Mouse (Mus musculus): ENCODE results near the gene Hfe2. TPM values are rescaled to one million over a fixed set of nuclear protein-coding genes. Genes with fewer than 3 reads are reported as not detected.

Gene Hfe2
- total RNA-seq, 2 experiments from 2014 or later: 266 to 290 TPM

DNA sequence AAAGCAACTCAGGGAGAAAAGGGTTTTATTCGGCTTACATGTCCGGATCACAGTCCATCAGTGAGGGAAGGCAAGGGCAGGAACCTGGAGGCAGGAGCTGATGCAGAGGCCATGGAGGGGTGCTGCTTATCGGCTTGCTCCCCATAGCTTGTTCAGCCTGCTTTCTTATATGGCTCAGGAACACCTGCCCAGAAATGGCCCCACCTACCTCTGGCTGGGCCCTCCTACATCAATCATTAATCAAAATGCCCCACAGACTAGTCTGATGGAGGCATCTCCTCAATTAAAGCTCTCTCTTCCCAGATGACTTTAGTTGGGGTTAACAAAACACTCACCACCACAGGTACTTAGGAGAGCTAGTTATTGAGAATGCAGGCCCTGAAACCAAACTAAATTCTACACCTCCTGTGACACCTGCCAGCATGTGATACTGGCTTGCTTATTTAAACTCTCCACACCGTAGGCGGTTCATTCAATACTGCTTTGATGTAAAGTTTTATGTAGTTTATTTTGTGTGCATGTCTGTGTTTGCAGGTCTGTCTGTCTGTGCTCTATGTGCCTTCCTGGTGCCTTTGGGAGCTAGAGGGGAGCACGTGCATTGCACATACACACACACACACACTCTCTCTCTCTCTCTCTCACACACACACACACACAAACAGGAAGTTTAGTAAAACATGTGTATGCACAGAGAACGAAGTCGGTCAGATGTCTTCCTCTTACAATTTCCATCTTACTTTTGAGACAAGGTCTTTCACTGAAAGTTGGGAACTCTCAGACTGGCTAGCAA lies 41.9 kb downstream of the Hfe2 start:
- DNase-seq (ENCODE audit: low spot score): no peak
- intact Hi-C loops (cut with DNase I): no loop called here

GRCm38 (mm10) chr3:96568605-96569004 lies 43.6 kb downstream of the Hfe2 start:
- DNase-seq (ENCODE audit: low spot score): no peak
- intact Hi-C loops (cut with DNase I): no loop called here

- intact Hi-C loops (cut with DNase I): no loop called here
- DNase-seq (ENCODE audit: low spot score): no peak
Observed at GRCm38 (mm10) chr3:96569506-96569905, 44.5 kb downstream of the Hfe2 start.

- no peak for DNase-seq (ENCODE audit: low spot score)
- intact Hi-C loops (cut with DNase I): no loop called here
Observed at GRCm38 (mm10) chr3:96569966-96570605, 45.1 kb downstream of the Hfe2 start.

GRCm38 (mm10) chr3:96570643-96571042 lies 45.7 kb downstream of the Hfe2 start:
- intact Hi-C loops (cut with DNase I): no loop called here
- no peak for DNase-seq (ENCODE audit: low spot score)

DNA sequence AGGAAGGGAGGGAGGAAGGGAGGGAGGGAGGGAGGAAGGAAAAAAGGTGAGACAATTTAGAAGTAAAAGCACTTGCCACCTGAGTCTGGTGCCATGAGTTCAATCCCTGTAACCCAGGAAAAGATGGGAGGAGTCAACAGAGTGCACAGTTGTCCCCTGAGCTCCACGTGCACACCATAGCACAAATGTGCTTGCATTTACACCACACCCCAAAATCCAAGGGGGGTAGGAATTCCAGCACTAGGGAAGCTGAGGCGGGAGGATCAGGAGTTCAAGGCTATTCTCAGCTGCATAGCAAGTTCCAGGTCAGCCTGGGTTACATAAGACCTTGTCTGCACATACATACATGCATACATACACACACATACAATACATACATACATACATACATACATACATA lies 46.4 kb downstream of the Hfe2 start:
- intact Hi-C loops (cut with DNase I): no loop called here
- DNase-seq (ENCODE audit: low spot score): no peak

- intact Hi-C loops (cut with DNase I): no loop called here
- no peak for DNase-seq (ENCODE audit: low spot score)
Observed at GRCm38 (mm10) chr3:96571896-96572698, 47.1 kb downstream of the Hfe2 start.

DNA sequence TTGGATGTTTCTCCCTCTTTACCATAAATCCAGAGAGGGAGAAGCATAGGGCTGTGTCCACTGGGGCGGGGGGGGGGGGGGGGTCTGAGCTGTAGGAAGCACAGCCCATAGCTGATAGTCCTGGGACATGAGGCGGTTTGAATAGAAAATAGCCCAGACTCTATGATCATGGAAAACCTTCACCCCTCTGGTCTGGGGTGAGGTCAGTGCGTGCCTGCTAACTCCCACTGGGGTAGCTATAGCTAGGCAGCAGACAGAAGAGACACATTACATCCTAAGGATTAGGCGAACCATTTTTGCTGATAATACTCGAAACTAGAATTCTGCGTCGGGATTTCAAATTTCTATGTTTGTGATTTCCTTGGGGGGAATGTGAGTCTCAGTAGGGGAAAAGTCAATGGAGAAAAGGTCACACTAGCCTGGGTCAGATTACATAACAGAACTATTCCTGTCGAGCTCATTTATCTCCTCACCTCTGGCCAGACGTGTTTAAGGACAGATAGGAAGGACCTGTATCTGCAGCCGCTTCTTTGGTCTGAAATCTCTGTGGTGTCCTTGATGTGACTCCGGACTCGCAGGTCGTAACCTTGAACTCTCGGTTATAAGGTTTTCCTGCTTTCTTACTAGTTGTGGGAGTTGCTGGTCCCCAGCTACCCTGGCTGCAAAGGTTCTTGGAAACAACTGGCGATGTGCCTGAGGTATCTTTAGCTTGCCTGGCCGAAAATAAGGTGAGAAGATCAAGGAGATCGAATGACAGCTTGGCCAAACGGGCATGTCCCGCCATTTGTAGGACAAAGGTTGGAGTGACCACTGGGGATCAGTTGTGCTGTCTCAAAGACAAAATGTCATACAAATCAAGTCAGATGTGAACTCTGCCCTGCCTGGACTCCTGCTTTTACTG lies 48.9 kb downstream of the Hfe2 start:
- DNase-seq (ENCODE audit: low spot score): no peak
- intact Hi-C loops (cut with DNase I): no loop called here

DNA sequence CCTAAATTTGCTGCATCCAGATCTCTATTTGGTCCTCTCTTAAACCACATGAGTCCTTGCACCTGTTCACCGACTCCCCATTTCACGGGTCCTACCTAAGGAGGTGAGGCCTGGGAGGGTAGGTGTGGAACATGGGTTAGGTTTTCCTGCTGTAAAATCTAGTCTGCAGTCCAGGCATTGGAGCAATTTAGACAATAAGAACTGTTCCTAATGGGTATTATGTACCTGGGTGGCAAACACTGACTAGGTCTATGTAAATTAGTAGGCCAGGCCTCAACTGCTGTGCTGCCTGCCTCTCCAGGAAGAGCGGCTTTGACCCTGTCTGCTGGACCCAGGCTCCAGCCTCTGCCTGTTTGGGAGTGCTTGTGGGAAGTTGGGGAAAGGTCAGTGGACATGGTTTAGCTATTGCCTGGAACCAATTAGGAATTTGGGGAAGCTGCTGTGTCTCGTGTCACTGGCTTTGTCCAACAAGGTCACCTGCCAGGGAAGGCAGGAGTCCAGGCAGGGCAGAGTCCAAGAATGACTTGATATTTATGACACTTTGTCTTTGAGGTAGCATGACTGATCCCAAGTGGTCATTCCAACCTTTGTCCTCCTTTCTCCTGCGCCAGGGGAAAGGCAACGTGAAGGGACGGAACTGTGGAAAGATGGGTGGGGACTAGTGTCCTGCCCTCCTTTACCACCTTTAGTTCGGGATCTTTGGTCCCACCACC lies 50.5 kb downstream of the Hfe2 start:
- intact Hi-C loops (cut with DNase I): no loop called here

DNA sequence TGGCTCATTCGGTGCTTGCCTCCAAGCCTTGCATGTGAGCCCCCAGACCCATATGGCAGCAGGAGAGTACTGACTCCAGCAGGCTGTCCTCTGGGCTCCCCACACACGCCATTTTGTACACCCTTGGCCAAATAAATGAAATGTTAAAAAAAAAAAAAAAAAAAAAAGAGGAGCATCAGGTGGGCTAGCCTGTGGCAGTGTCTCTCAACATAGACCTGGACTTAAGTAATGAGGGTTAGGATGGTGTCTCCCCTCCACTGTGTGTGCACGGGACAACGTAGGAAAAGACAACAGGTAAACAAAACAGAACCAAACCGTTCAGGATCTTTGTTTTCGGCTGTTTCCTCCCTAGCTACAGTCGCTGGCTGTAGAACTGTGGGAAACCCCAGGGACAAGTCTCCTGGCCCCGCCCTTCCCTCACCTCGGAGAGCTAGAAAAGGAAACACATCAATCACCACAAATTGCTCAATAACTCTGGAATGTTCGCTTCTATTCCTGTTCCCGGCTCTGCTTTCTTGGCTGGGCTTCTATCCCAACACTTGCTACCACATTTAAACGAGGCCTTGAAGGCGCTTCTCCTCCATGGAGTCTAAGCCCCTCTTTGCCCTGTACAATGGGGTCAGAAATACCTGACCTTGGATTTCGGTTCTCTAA lies 51.2 kb downstream of the Hfe2 start:
- peak; percentile 81 for DNase-seq (ENCODE audit: low spot score)
- intact Hi-C loops (cut with DNase I): loop anchor here (1.0 kb wide), 1 partner anchor 19 kb away; the partner anchor contains the start of gene Txnip

More for the DNA sequence above, 50.5 kb downstream of the Hfe2 start:
- DNase-seq (ENCODE audit: low spot score): no peak

- peak; percentile 95 for DNase-seq (ENCODE audit: low spot score)
- intact Hi-C loops (cut with DNase I): loop anchor here (1.0 kb wide), 1 partner anchor 20 kb away; the partner anchor contains the start of gene Txnip
Observed at GRCm38 (mm10) chr3:96576690-96577541, 51.9 kb downstream of the Hfe2 start, which contains the start of gene Gm16253. Gm16253 (plus strand) TSS chr3:96576984.

DNA sequence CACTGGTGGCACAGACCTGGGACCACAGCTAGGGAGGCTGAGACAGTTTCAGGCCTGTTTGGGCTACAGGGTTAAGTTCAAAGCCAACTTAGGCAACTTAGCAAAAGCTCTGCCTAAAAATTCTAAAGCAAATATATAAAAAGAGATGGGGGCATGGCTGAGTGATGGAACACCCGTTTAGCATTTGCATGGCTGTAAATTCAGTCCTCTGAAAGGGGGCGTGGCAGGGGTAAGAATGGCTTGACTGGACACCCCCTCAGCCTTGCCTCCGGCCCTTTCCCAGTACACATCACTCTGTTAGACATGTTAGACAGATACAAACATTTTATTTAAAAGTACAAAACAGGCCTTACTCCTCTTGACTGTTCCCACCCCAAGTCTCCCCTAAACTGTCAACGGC lies 52.6 kb downstream of the Hfe2 start:
- no peak for DNase-seq (ENCODE audit: low spot score)

More for the DNA sequence above, 52.6 kb downstream of the Hfe2 start:
- intact Hi-C loops (cut with DNase I): no loop called here

Other genes with a start within 250 kb of the Hfe2 start
- gene Fcgr1, start 231.2 kb upstream of the Hfe2 start, total RNA-seq (2021): 1 to 10 TPM in 1 of 2 experiments, under 1 TPM in 1; 0.94 to 1.1 TPM
- gene BC107364, start 72.9 kb upstream of the Hfe2 start, total RNA-seq (2021): not detected
- gene Txnip, start 32.8 kb downstream of the Hfe2 start, total RNA-seq (2021): 100 to 1,000 TPM; 341 to 607 TPM
- gene Gm16253, start 51.8 kb downstream of the Hfe2 start, total RNA-seq (2021): 1 to 10 TPM; 1.1 to 2.1 TPM
- gene Polr3gl, start 69.0 kb downstream of the Hfe2 start, total RNA-seq (2021): 10 to 100 TPM; 25.2 to 25.9 TPM
- gene Ankrd34a, start 71.5 kb downstream of the Hfe2 start, total RNA-seq (2021): 1 to 10 TPM; 1.9 to 2.4 TPM
- 10 to 100 TPM; 25.4 to 27.2 TPM for gene Lix1l, start 76.0 kb downstream of the Hfe2 start, total RNA-seq (2021)
- 10 to 100 TPM; 27.9 to 34.1 TPM for gene Rbm8a, start 104.8 kb downstream of the Hfe2 start, total RNA-seq (2021)
- gene Pex11b, start 110.2 kb downstream of the Hfe2 start, total RNA-seq (2021): 10 to 100 TPM; 30.2 to 32.6 TPM
- gene Gm42957, start 110.3 kb downstream of the Hfe2 start, total RNA-seq (2021): under 1 TPM; 0.14 to 0.16 TPM
- 1 to 10 TPM in 1 of 2 experiments, under 1 TPM in 1; 0.84 to 1.0 TPM for gene Itga10, start 120.4 kb downstream of the Hfe2 start, total RNA-seq (2021)
- under 1 TPM; 0.60 to 0.95 TPM for gene Ankrd35, start 145.0 kb downstream of the Hfe2 start, total RNA-seq (2021)
- 10 to 100 TPM; 14.0 to 17.5 TPM for gene Pias3, start 171.2 kb downstream of the Hfe2 start, total RNA-seq (2021)
- 1 to 10 TPM; 2.3 to 3.2 TPM for gene Nudt17, start 183.4 kb downstream of the Hfe2 start, total RNA-seq (2021)
- 10 to 100 TPM; 23.1 to 25.2 TPM for gene Polr3c, start 202.5 kb downstream of the Hfe2 start, total RNA-seq (2021)
- gene Rnf115, start 202.5 kb downstream of the Hfe2 start, total RNA-seq (2021): 10 to 100 TPM; 22.8 to 23.3 TPM

All from heart, postnatal 25 days (tissue).